Mouse (Mus musculus) limb, embryonic 14.5 days (tissue): ENCODE data around the gene Hrc. TPM values are rescaled to one million over a fixed set of nuclear protein-coding genes. Genes with fewer than 3 reads are reported as not detected.

Experiments used
- ATAC-seq: fragments of 200-750 bp; cut with Nextera tagmentation; 2 replicates; pipeline ENCODE4 v1.8.0; 2017; ENCODE audit warnings: low read depth, moderate number of reproducible peaks, moderate TSS enrichment; ENCODE audit not compliant: low FRiP score
- DNase-seq: peaks from one replicate; pipeline ENCODE4 v3.0.0-alpha.2; 2015; ENCODE audit warnings: low spot score
- H3K27ac ChIP-seq: fragments of 300-500 bp; sonication (generic); replicated peaks from 2 replicates; pipeline ENCODE4 v1.5.1; 2014; ENCODE audit warnings: low read depth, mild to moderate bottlenecking, low read length, moderate library complexity, mixed read lengths
- H3K27me3 ChIP-seq: fragments of 300-500 bp; sonication (generic); 2 replicates; pipeline ENCODE4 v1.6.1; 2014; ENCODE audit warnings: low read length, mixed read lengths; ENCODE audit not compliant: control insufficient read depth, insufficient read depth
- H3K36me3 ChIP-seq: fragments of 300-500 bp; sonication (generic); 2 replicates; pipeline ENCODE4 v1.6.1; 2014; ENCODE audit warnings: mild to moderate bottlenecking, low read length, moderate library complexity, mixed read lengths; ENCODE audit not compliant: control insufficient read depth, insufficient read depth
- H3K4me1 ChIP-seq: fragments of 300-500 bp; sonication (generic); 2 replicates; pipeline ENCODE4 v1.6.1; 2014; ENCODE audit warnings: antibody characterized with exemption, low read length, mixed read lengths; ENCODE audit not compliant: control insufficient read depth, insufficient read depth
- H3K4me2 ChIP-seq: fragments of 300-500 bp; sonication (generic); replicated peaks from 2 replicates; pipeline ENCODE4 v1.6.1; 2014; ENCODE audit warnings: low read depth, mild to moderate bottlenecking, low read length, moderate library complexity; ENCODE audit not compliant: severe bottlenecking
- H3K4me3 ChIP-seq: fragments of 300-500 bp; sonication (generic); replicated peaks from 2 replicates; pipeline ENCODE4 v1.5.1; 2014; ENCODE audit warnings: low read length
- H3K9ac ChIP-seq: fragments of 300-500 bp; sonication (generic); 2 replicates; pipeline ENCODE4 v1.6.1; 2014; ENCODE audit warnings: mild to moderate bottlenecking, low read depth, low read length, moderate library complexity; ENCODE audit not compliant: severe bottlenecking
- H3K9me3 ChIP-seq: fragments of 300-500 bp; sonication (generic); 2 replicates; pipeline ENCODE4 v1.6.1; 2016; ENCODE audit warnings: low read length; ENCODE audit not compliant: control insufficient read depth
- POLR2A ChIP-seq: fragments of 200-500 bp; IDR thresholded peaks from 2 replicates; pipeline ENCODE4 v1.8.0; 2012; ENCODE audit warnings: inconsistent platforms, mild to moderate bottlenecking, moderate library complexity, borderline replicate concordance; ENCODE audit not compliant: insufficient read depth, insufficient read length; ENCODE audit errors: extremely low read depth
- WGBS: fragments of 180-500 bp; shearing (Covaris S2); extraction: QIAGEN DNeasy Blood & Tissue Kit; methylation state at CpG from one replicate; pipeline ENCODE4 v1.1.7; 2014; 5-methylcytosine and 5-hydroxymethylcytosine counted together
- polyA plus RNA-seq, 2 experiments: library from polyadenylated mRNA; depleted of rRNA in 1 of 2; stranded (reverse) in 1 of 2; unstranded in 1 of 2; fragments of >200 nt; fragmentation: Nextera tagmentation in 1 of 2; extraction: Ambion mirVana in 1 of 2; gene quantifications; 2 replicates each; pipeline versions ENCODE4 v1.2.1 to v1.2.3; 2012 to 2014

Hrc gene
- polyA plus RNA-seq, 2 experiments: 5.9 to 17.9 TPM

DNA sequence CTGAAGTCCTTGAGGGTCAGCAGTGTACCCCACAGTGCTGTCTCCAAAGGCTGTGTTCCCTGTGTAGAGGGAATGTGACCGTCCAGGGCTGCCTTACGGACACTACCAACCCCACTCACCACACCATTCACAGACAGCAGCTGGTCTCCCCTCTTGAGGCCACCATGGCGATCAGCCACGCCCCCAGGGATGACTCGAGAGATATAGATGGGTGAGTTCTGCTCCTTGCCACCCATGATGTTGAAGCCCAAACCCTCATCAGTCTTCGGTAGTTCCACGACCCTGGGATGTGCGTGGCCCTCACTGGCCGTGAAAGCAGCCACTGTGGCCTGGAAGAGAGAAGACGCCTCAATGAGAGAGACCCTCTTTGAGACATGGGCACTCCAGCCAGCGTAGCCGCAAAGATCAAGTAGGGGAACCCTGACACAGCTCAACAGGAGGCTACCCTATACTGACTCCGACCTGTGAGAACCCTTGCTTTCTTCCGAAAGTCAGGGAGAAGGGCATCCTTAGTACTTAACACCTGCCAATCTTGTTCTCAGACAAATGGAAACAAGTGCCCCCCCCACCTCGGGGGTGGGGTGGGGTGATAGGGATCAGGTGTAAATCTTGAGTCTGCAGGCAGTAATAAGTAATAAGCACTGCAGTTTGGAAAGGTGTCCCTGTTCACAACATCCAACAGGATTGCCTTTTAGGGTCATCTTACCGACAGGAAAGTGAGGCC is 34.1 kb downstream of the Hrc start:
- Histone ChIP-seq H3K4me1 (peaks cover 11% of the 10 kb centered on the region), H3K27ac (no peak overlapping the region), H3K4me2 (no peak overlapping the region), H3K9me3 (no peaks in the 10 kb centered on the region), H3K27me3 (peaks cover 32% of the 10 kb centered on the region), H3K4me3 (no peak overlapping the region), H3K9ac (no peak overlapping the region; the same call in 1 of the 2 replicates), H3K36me3 (peaks cover 21% of the 10 kb centered on the region)
- WGBS: 74% methylated on average over 16 of the region's 16 CpGs
- ATAC-seq: no peak
- no peak for DNase-seq
- no peak for TF ChIP-seq POLR2A

DNA sequence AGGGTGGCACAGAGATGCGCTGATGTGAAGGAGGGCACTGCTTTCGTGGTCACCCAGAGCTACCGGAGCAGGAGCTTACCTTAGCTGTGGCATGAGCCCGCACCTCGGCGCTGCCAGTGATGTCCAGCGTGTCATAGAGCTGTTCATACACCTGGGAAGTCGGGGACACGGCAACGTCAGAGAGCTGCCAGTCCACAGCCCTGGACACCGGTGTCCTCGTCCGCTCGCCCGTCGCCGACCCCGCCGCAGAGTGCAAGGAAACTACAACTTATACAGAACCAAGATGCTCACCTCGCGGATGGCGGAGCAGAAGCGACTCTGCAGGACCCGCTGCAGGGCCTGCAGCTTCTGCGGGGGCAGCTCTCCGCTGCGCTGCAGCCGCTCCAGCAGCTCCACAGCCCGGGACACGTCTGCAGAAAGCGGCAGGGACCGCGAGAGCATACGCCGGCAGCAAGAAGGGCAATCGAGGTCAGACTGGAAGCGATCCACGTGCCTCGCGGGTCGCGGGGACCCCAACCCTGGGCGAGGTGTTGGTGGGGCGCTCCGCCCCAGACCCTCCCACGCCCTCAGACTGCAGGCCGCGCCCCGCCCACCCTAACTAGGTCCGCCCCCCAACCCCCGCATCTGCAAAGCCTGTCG is 34.9 kb downstream of the Hrc start:
- Histone ChIP-seq H3K9me3 (no peaks in the 10 kb centered on the region), H3K4me3 (peak overlapping the region; percentile 52), H3K36me3 (peaks cover 27% of the 10 kb centered on the region), H3K27ac (no peak overlapping the region), H3K4me2 (peak overlapping the region; percentile 93), H3K9ac (peak overlapping the region; percentile 36), H3K27me3 (peaks cover 27% of the 10 kb centered on the region), H3K4me1 (peaks cover 11% of the 10 kb centered on the region)
- ATAC-seq (peak; percentile 16; the same call in 1 of the 2 replicates), DNase-seq (no peak)
- WGBS: 7% methylated on average over 45 of the region's 52 CpGs
- TF ChIP-seq POLR2A: no peak

DNA sequence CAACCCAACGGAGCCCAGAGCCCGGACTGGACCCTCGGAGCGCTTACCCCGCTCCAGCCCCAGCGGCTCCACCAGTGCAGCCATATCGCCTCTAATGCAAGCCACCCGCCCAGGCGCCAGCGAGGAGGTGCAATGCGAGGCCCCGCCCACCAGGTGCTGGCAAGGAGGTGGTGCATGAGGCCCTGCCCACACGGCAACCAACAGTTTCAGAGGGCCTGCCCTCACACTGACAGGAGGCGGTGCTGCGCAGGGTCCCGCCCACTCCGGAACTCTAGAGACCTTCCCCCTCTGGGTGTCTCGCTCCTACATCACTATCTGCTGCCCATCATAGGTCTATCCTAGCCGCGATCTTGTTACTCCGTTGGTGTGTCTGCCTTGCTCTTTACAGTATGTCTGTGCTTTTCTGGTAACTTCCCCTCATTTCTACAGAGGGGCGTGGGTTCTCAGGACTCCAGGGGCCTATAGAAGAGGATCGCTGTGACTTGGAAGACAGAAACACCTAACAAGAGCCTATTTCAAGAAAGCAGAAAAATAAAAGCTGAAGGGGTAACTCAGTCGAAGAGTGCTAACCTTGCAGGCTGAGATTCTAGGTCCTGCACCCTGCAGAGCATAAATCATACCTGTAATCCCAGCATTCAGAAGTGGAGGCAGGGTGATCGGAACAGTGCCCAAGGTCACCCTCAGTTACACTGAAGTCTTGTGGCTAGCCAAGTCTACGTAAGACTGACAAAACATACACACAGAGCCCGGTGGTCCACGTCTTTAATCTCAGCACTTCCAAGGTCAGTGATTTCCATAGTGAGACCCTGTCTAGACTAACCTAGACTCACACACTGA is 35.6 kb downstream of the Hrc start, which contains the start of gene Lin7b:
TSS of gene Lin7b (minus strand) at position 109 of the 837 bp plus-strand sequence.
- peak; percentile 80 for DNase-seq
- H3K4me3 ChIP-seq: peak within 1 kb of the TSS; percentile 52
- H3K4me1 ChIP-seq: peaks cover 11% of the 10 kb centered on the region
- 11% methylated on average over 28 of the region's 28 CpGs for WGBS
- H3K27me3 ChIP-seq: peaks cover 20% of the 10 kb centered on the region
- TF ChIP-seq POLR2A: no peak
- peak within 1 kb of the TSS; percentile 36 for H3K9ac ChIP-seq
- ATAC-seq: peak; percentile 41
- peak within 1 kb of the TSS; percentile 93 for H3K4me2 ChIP-seq
- H3K27ac ChIP-seq: no peak within 1 kb of the TSS
- H3K36me3 ChIP-seq: peaks cover 33% of the 10 kb centered on the region
- no peaks in the 10 kb centered on the region for H3K9me3 ChIP-seq

DNA sequence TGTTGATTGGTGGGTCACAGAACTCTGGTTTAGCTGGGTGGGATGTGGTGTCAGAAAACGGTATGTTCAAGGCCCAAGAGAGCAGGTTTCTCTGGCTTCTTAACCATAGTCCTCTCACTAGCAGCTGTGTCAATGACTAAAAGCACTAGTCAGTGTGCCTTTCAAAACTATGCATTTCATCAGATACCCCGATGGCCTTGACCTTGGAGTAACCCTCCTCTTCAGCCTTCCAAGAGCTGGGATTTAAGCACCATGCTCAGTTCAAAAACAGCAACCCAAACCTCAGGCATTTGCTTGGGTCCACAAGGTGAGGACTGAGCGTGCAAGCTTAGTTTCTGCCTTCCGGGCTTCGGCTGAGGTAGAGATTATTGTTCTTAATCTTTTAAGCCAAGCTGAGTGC is 37.3 kb downstream of the Hrc start:
- no peaks in the 10 kb centered on the region for H3K9me3 ChIP-seq
- WGBS: 93% methylated on average over 5 of the region's 5 CpGs
- H3K27me3 ChIP-seq: peaks cover 15% of the 10 kb centered on the region
- H3K36me3 ChIP-seq: peaks cover 50% of the 10 kb centered on the region
- H3K4me3 ChIP-seq: no peak overlapping the region
- H3K4me1 ChIP-seq: peaks cover 4% of the 10 kb centered on the region; the same call in 1 of the 2 replicates
- no peak for TF ChIP-seq POLR2A
- ATAC-seq: no peak
- DNase-seq: no peak
- H3K27ac ChIP-seq: no peak overlapping the region
- H3K9ac ChIP-seq: no peak overlapping the region
- H3K4me2 ChIP-seq: no peak overlapping the region

DNA sequence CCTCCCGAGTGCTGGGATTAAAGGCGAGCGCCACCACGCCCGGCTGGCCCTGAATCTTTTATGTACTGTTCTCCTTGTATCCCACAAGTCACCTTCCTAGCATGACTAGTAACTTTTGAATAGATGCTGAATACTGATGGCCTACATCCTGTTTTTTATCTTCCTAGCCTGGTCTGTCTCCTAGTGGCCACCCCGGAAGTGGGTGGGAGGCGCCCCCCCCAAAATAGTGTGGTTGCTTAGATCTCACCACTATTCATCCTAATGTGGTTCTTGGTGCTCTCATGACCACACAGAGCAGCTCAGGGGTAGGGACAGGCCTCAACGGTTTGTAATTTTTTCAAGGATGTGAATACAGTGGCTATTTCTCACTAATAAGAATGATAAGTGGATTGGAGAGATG is 39.5 kb downstream of the Hrc start:
- H3K36me3 ChIP-seq: peaks cover 72% of the 10 kb centered on the region
- H3K4me2 ChIP-seq: no peak overlapping the region
- no peaks in the 10 kb centered on the region for H3K9me3 ChIP-seq
- H3K9ac ChIP-seq: no peak overlapping the region
- DNase-seq: no peak
- no peak for ATAC-seq
- WGBS: 94% methylated on average over 8 of the region's 8 CpGs
- H3K27ac ChIP-seq: no peak overlapping the region
- H3K4me1 ChIP-seq: peaks cover 4% of the 10 kb centered on the region; the same call in 1 of the 2 replicates
- H3K27me3 ChIP-seq: peaks cover 5% of the 10 kb centered on the region; the same call in 1 of the 2 replicates
- TF ChIP-seq POLR2A: no peak
- no peak overlapping the region for H3K4me3 ChIP-seq
